Mouse (Mus musculus) liver, adult 2 months (tissue): ENCODE measurements around the gene Fnbp1l.

Experiments
- CTCF ChIP-seq: fragments of 200-500 bp; IDR thresholded peaks from 2 replicates; pipeline ENCODE4 v1.5.1; 2011; ENCODE audit warnings: low read depth, low read length, control low read depth
- POLR2A ChIP-seq: fragments of 200-500 bp; IDR thresholded peaks from 2 replicates; pipeline ENCODE4 v1.6.1; 2011; ENCODE audit warnings: low read length, control low read depth; ENCODE audit not compliant: insufficient read depth; ENCODE audit errors: extremely low read depth

- no peak for TF ChIP-seq CTCF
- no peak for TF ChIP-seq POLR2A
Observed at GRCm38 (mm10) chr3:122499647-122500046, 119.9 kb downstream of the Fnbp1l start.
